Mouse (Mus musculus): ENCODE measurements at regions not wholly inside any gene's neighbourhood (a gene's known extent, or its start where the extent isn't known, plus 50 kb on each side); places are given as distances from the start of the nearest gene placed in this dataset.

GRCm38 (mm10) chr2:51234427-51234826 lies 85.5 kb upstream of the Rnd3 start:
- DNase-seq = no peak

GRCm38 (mm10) chr2:51222851-51223250 lies 73.9 kb upstream of the Rnd3 start:
- no peak for DNase-seq

DNA sequence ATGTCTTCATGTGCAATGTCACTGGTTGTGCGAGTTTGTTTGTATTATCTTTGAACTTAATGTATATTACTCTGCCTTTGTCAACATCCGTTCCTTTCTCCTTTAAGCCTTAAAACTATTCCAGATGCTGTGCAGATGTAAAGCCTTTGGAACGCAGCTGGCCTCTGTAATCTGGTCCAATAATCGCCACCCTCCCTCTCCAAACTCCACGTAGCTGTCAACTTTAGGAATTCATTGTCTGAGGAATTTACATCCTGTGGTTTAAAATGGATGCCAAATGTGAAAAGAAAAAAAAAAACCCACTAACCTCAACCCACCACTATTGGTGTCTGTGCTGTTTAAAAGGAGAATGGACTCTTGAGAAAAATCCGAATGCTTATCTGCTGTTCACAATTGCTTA lies 70.8 kb upstream of the Rnd3 start:
- no peak for DNase-seq

DNA sequence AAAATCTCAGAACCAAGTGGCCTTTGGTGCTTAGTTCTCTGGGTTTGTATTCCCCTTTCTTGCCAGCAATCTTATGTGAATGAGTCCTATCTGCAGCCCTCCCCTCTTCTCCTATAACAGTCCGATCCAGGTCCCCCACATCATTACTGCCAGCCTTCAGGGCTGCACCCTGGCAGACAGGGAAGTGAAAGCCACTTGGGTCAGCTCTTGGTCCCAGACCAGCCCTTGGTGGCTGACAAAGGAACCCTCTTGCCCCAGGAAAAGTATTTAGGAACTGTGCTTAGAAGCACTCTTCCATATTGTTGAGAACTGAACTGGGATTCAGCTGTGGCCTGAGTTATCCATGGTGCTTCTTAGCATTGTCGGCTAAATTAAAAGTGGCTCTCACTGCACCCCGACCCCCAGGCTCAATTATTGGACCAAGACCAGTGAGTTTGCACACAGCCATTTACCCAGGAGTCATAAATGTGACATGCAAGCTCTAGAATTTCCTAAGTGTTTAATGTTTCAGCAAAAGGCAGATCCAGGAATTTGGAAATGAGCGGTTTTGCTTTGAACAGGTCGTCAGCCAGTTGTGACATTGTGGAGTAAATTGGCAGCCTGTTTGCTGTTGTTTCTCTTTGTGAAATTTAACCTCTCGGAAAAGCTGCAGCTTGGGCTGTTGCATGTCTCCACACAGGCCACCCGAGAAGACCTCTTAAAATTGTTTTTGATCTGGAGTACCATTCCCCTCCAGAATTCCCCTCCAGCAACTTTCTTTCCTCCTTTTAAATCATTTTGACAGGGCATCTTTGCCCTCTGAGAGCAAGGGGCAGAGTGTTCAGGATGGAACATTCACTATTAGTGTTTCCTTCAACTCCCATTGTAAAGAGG lies 58.5 kb upstream of the Rnd3 start:
- DNase-seq = peak in 1 of 2 experiments; percentile 45

GRCm38 (mm10) chr2:51206332-51206731 lies 57.4 kb upstream of the Rnd3 start:
- no peak for DNase-seq
